Mouse (Mus musculus) heart, adult 11 months (tissue): Measurements from ENCODE around the gene Tiam1.
A peak's percentile ranks its signal among the peaks of the same experiment; 100 is the strongest.

Experiments
- DNase-seq: peaks from one replicate; pipeline ENCODE4 v3.0.0; 2022

Gene Tiam1

DNA sequence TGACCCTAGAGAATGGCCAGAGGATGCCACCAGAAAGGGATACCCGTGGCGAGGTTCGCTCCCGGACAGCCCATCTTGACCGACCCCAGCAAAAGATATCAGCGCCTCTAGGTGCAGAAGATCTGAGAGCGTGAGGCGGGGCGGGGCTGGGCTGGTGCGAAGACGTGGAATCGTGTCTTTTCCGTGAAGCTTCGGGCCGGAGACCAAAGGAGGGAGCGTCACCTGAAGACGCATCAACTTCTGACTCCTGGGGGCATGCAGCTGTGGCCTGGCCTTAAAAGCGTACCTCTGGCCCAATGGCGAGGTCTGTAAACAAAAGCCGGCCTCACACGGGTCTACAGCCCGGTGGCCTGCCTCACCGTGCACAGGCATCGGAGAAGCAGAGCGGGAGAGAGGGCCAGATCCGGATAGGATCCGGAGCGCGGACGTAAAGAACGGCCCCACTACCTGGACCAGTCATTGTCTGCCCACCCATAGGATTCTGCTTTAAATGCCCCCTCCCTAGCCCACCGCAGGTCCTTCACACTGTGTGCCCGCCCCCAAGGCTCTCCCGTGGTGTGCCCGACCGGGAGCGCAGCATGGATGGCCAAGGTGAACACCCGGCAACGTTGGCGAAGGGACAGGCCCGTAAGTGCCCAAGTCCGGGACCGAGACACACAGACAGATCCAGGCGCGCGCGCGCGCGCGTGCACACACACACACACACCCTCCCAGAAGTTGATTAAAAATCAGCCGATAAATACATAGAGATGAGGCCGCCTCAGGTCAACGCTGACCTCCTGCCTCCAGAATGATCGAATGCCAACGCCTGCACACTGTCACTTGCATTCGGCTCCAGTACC lies 774 bp downstream of the Tiam1 start:
- peak; percentile 92 for DNase-seq

- DNase-seq = no peak
These were observed 1.4 kb downstream of the Tiam1 start for GRCm38 (mm10) chr16:90142247-90142573.

GRCm38 (mm10) chr16:90141556-90141955 lies 2.0 kb downstream of the Tiam1 start:
- DNase-seq = no peak

DNA sequence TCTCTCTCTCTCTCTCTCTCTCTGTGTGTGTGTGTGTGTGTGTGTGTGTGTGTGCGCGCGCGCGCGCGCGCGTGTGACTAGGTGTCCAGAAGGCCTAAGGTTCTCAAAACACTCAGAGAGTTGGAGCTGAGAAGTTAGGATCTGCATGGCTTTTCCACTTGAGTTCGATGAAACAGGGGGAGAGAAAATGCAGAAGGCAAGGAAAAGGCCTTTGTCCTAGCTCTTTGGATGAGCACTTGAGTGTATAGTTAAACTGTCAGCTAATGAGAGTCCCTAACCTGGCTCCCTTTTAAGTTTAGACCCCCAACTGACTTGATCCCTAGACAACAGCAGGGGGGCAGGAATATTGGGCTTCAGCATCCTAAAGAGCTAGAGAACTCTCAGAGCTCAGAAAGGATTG lies 3.0 kb downstream of the Tiam1 start:
- no peak for DNase-seq

- DNase-seq = no peak
These were observed 3.9 kb downstream of the Tiam1 start for GRCm38 (mm10) chr16:90139696-90140095.

DNA sequence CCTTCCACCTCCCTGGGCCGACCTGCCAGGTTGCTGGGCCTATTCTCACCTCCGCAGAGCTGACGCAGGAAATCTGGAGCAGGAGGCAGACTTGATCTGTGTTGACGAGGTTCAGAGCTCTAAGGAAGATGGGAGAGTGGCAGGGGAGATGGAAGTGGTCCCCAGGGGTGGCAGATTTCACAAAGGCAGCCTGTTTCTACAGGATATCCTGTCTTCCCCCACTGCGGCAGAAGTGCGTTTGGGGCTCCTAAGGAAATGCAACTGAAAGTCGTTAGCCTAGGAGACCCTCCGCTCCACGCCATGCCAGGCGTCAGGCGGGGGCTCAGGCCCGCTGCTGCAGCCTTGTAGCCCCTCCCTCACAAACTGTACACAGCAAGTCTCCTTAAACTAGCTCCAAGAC lies 5.4 kb downstream of the Tiam1 start:
- no peak for DNase-seq

DNA sequence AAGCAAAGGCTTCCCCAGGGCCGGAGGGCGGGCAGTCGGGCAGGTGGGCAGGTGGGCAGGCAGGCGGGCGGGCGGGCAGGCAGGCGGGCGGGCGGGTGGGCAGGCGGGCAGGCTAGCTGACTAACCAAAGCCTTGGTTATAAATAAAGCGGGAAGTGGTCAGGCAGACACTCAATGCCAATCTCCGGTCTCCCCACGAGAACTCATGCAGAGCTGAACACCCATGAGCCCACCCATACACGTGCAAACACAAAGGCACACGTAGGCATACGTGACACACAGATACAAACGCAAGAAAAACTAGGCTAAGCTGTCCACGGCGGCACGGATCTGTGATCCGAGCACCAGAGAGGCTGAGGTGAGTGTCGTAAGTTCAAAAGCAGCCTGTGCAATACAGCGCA lies 6.4 kb downstream of the Tiam1 start:
- DNase-seq = no peak

DNA sequence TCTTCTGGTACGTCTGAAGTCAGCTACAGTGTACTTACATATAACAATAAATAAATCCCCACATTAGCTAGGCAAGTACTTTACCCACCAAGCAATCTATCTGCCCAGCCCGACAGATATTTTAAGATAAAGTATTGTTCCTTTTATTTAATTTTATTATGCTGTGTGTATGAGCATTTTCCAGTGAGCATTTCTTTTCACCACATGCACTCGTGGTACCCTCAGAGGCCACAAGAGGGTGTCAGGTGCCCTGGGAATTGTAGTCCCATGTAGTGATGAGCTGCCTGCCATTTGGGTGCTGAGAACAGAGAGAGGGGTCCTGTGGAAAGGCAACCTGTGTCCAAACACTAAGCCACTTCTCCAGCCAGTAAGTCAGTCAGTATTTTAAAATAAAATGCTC lies 8.0 kb downstream of the Tiam1 start:
- DNase-seq = no peak

- DNase-seq = no peak
These were observed 9.2 kb downstream of the Tiam1 start for GRCm38 (mm10) chr16:90134351-90134750.

DNA sequence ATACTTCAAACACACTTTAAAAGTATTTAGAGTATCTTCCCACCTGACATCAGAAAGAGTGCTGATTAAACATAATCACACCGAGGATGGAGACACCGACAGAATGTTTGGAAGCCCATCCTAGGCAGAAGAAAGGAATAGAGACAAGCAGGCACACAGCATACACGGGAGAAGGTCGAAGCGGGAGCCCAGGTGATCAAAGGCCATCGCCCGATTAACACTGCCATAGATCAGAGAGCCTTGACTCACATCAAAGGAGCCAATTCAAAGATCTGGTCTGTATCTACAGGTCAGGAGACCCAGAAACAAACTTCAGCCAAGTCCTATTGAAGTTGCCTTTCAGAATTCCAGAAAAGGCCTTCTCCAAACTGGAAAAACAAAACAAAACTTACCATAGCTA lies 10.8 kb downstream of the Tiam1 start:
- no peak for DNase-seq

- DNase-seq = no peak
These were observed 11.2 kb downstream of the Tiam1 start for GRCm38 (mm10) chr16:90132331-90132730.

- no peak for DNase-seq
These were observed 14.6 kb downstream of the Tiam1 start for GRCm38 (mm10) chr16:90128817-90129587.

- DNase-seq = no peak
These were observed 15.2 kb downstream of the Tiam1 start for GRCm38 (mm10) chr16:90128361-90128760.

DNA sequence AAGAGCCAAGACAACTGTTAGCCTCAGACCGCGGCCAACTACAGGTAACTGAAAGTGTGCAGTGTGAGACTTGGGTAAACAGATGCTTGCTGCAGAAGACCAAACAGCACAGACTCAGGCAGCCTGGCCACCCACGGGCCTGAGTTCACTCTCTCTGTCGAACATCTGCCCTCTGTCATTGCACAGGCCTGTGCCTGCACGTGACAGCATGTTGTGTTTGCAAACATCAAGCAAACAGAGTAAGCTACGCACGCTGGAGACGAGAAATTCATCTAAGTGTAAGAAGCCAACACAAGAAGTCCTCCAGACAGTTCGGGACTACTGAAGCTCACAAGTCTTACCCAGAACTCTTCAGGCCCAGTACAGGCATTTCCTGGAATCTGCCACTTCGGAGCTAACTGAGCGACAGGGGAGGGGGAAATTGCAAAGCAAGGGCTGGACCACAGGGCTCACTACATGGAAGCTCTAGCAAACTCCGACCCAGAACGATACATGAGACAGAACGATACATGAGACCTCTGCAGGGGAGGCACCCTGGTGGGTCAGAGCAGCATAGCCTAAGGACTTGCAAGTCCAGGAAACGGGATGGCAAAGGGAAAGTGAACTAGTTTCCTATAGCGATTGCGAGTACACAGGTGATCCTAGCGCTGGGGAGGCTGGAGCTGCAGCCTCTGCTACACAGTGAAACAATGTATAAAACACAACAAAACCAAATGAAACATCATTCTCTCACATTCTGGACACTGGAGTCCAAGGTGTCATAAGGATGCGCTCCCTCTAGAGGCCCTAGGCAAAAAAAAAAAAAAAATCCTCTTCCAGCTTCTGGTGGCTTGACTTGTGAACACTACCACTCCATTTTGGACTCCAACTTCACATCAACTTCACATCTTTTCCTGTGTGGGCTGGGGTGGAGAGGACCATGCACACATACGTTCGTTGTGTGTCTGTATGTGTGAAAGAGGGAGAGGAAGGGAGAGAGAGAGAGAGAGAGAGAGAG lies 18.0 kb downstream of the Tiam1 start:
- DNase-seq = no peak

- no peak for DNase-seq
These were observed 20.5 kb downstream of the Tiam1 start for GRCm38 (mm10) chr16:90123091-90123490.

DNA sequence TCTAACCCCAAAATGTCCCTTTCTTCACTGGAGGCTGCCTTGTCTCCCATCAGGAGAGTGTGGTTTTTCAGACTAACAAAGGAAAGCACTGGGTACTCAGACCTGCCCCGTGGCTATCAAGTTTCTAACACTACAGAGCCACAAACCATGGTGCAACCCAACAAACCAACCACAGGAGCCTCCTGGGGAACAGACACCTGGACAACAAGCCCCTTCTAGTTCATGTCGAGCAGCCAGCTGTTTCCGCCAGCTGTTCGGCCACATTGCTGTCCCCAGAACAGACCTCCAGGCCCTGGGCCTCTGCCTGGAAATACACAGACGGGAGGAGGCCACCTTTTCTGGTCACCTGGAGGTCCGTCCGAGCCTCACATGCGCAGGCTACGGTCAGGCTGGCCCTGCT lies 21.1 kb downstream of the Tiam1 start:
- DNase-seq = no peak

- DNase-seq = peak; percentile 89
These were observed 21.8 kb downstream of the Tiam1 start for GRCm38 (mm10) chr16:90121799-90122198.

DNA sequence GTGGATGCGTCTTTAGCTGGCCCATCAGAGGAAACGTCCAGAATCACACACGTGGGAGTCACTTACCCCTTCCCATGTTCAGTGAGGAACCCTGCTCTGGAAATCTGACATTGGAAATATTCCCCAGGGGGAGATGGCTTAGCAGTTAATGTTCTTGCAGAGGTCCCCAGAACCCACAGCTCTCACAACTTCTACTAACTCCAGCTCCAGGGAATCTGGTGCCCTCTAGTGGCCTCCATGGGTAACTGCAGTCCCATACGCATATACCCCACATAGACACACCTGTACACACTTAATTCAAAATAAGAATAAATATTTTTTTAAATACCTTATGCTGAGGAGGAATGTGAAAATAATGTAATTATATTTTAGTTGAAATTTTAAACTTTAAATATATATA lies 23.6 kb downstream of the Tiam1 start:
- no peak for DNase-seq

GRCm38 (mm10) chr16:90116637-90117182 lies 26.9 kb downstream of the Tiam1 start:
- DNase-seq = no peak

DNA sequence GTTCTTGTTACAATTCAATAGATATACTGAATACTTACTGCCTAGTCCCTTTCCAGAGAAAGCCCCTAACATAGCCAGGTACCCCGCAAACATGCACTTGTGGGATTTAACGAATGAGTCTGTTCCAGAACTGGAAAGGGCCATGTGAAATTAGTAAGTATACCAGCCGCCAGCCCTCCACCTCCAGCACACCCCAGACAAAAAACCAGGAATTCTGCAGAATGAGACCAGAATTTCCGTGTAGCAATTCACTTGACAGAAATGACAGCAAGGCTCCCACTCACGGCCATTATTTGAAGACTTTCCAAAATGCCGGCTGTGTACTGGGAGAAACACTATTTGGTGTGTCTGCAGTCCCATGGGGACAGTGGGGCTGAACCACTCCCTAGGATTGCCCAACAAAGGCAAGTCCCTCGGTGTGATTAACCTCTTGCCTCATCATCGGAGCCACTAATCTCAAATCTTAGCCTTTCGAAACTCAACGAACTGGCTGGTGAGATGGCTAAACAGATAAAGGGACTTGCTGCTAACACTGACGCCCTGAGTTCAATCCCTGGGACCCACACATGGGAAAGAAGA lies 30.9 kb downstream of the Tiam1 start:
- peak; percentile 97 for DNase-seq

- no peak for DNase-seq
These were observed 34.1 kb downstream of the Tiam1 start for GRCm38 (mm10) chr16:90109500-90109899.

GRCm38 (mm10) chr16:90104714-90105459 lies 38.7 kb downstream of the Tiam1 start:
- DNase-seq = no peak
